Mouse (Mus musculus): ENCODE measurements around the gene Tubb2a.
"Not testable (repeated sequence)": the region's sequence is repeated elsewhere in the genome, so short reads cannot be mapped to it uniquely, and the experiment has no call there.

DNA sequence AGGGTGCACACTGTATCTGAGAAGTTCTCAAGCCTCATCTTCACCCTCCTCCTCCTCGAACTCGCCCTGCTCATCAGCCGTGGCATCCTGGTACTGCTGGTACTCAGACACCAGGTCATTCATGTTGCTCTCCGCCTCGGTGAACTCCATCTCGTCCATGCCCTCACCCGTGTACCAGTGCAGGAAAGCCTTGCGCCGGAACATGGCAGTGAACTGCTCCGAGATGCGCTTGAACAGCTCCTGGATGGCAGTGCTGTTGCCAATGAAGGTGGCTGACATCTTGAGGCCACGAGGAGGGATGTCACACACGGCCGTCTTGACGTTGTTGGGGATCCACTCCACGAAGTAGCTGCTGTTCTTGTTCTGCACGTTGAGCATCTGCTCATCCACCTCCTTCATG lies 3.4 kb downstream of the Tubb2a start:
- not testable (repeated sequence) for TF ChIP-seq CTCF, EP300 (IDR thresholded peaks at IDR 0.05; ENCODE audit: low read depth)

Measured in liver, embryonic 14.5 days (tissue).